Mouse (Mus musculus) kidney, embryonic 16.5 days (tissue): ENCODE results near the gene Dbh. TPM values are rescaled to one million over a fixed set of nuclear protein-coding genes. Genes with fewer than 3 reads are reported as not detected.

ENCODE experiments used
- ATAC-seq: fragments of 200-750 bp; cut with Nextera tagmentation; 2 replicates; pipeline ENCODE4 v1.8.0; 2017; ENCODE audit warnings: moderate TSS enrichment; ENCODE audit not compliant: low FRiP score, low TSS enrichment
- H3K27ac ChIP-seq: fragments of 300-500 bp; sonication (generic); 2 replicates; pipeline ENCODE4 v1.5.1; 2014; ENCODE audit warnings: low read length
- H3K27me3 ChIP-seq: fragments of 300-500 bp; sonication (generic); 2 replicates; pipeline ENCODE4 v1.6.1; 2014; ENCODE audit warnings: low read length, control low read depth, mixed read lengths; ENCODE audit not compliant: insufficient read depth
- H3K36me3 ChIP-seq: fragments of 300-500 bp; sonication (generic); 2 replicates; pipeline ENCODE4 v1.6.1; 2014; ENCODE audit warnings: low read length, control low read depth, mixed read lengths; ENCODE audit not compliant: insufficient read depth
- H3K4me1 ChIP-seq: fragments of 300-500 bp; sonication (generic); 2 replicates; pipeline ENCODE4 v1.6.1; 2014; ENCODE audit warnings: low read length, control low read depth, mixed read lengths; ENCODE audit not compliant: insufficient read depth
- H3K4me2 ChIP-seq: fragments of 300-500 bp; sonication (generic); replicated peaks from 2 replicates; pipeline ENCODE4 v1.6.1; 2014; ENCODE audit warnings: low read depth, low read length
- H3K4me3 ChIP-seq: fragments of 300-500 bp; sonication (generic); 2 replicates; pipeline ENCODE4 v1.5.1; 2014; ENCODE audit warnings: mild to moderate bottlenecking, low read length
- H3K9ac ChIP-seq: fragments of 300-500 bp; sonication (generic); replicated peaks from 2 replicates; pipeline ENCODE4 v1.6.1; 2014; ENCODE audit warnings: low read length
- H3K9me3 ChIP-seq: fragments of 300-500 bp; sonication (generic); 2 replicates; pipeline ENCODE4 v1.6.1; 2016; ENCODE audit warnings: low read length, control low read depth
- WGBS: fragments of 180-500 bp; shearing (Covaris S2); extraction: QIAGEN DNeasy Blood & Tissue Kit; methylation state at CpG from one replicate; pipeline ENCODE4 v1.1.7; 2014; 5-methylcytosine and 5-hydroxymethylcytosine counted together
- polyA plus RNA-seq: library from polyadenylated mRNA; unstranded; fragments of >200 nt; fragmentation: Nextera tagmentation; extraction: Ambion mirVana; gene quantifications from 2 replicates; pipeline ENCODE4 v1.2.1, GENCODE M21; 2015

The Dbh gene
- polyA plus RNA-seq, result 3.0 and 7.1 TPM in 2 replicates

DNA sequence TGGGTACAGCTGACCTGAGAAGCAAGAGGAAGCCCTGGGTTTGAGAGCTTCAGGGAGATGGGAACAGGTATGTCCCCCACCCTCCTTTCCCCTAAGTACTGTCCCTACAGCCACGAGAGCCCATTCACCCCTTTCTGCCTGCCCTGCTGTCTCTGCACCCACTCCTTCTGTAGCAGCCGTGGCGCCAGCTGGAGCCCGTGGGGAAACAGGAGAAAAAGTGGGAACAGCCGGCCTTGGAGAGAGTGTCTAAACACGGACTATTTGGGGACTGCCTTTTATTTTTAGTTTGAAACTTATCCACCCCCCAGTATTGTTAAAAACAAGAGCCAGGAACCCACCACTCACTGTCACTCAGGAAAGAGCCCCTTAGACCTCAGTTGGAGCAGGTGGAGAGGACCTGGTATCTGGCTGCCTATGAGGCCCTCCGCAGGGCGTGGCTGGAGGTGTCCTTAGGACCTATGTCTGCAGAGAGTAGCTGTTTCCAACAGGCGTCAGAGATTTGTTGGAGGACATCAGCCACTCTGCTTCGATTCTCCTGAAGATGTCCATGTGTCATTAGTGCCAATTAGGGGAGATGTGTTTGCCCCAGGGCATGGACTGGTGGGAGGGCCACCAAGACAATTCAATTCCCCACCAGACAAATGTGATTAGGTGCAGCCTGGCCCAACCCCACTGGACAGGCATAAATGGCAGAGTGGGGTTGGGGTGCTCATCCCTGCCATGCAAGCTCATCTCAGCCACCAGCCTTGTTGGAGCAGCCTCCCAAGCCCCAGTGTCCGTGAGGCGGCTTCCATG is at the start of gene Dbh:
Dbh (plus strand) TSS at position 438 of the 795 bp plus-strand sequence.
- Histone ChIP-seq H3K27ac (no peak within 1 kb of the TSS), H3K27me3 (no peaks in the 10 kb centered on the region), H3K4me1 (no peaks in the 10 kb centered on the region), H3K4me3 (no peak within 1 kb of the TSS), H3K9ac (no peak within 1 kb of the TSS), H3K4me2 (no peak within 1 kb of the TSS), H3K9me3 (no peaks in the 10 kb centered on the region), H3K36me3 (no peaks in the 10 kb centered on the region)
- WGBS, result 78% methylated on average over 12 of the region's 12 CpGs
- no peak for ATAC-seq

DNA sequence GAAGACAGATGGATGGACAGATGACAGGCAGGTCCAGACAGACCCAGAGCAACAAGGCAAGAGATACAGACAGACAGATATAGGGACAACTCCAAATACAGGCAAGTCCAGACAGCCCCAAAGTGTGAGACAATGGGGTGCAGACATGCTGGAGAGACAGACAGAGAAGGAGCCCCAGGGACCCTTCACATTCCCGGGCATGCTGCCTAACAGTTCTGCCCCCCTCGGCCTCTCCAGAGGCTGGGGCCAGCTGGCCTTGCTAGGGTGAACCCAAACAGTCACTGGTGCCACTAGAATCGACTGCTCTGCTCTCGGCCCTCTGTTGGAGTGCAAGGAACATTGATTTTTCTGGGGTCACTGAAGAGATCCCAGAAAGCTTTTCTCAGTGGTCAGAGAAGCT is 46.6 kb upstream of the Dbh start:
- 56% methylated on average over 4 of the region's 4 CpGs for WGBS
- ATAC-seq, result no peak

DNA sequence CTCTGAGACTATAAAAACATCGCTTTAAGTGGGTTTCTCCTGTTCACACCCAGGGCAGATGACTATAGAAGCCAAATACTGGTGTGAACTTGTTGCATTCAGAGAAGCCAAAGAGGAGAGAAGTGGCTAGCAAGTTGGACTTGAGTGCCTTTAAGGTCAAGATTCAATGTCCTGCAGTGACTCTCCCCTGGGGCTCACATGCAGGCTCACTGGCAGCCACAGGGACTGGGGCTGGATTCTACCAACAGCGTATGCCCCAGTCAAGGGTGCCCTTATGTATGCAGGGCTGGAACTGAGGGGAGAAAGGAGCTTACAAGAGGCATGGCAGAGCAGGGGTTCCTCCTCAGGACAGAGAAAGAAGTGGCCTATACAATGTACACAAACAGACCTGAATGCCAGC is 45.3 kb upstream of the Dbh start:
- Histone ChIP-seq H3K9me3 (no peaks in the 10 kb centered on the region), H3K27ac (no peak overlapping the region), H3K4me2 (no peak overlapping the region), H3K36me3 (no peaks in the 10 kb centered on the region), H3K4me1 (peaks cover 7% of the 10 kb centered on the region; the same call in 1 of the 2 replicates), H3K27me3 (no peaks in the 10 kb centered on the region), H3K9ac (no peak overlapping the region), H3K4me3 (no peak overlapping the region)
- 81% methylated on average over 2 of the region's 2 CpGs for WGBS
- no peak for ATAC-seq

More for the DNA sequence above, 46.6 kb upstream of the Dbh start:
- no peaks in the 10 kb centered on the region for H3K9me3 ChIP-seq
- no peak overlapping the region for H3K27ac ChIP-seq
- no peak overlapping the region for H3K4me3 ChIP-seq
- H3K27me3 ChIP-seq, result no peaks in the 10 kb centered on the region
- H3K4me1 ChIP-seq, result peaks cover 7% of the 10 kb centered on the region; the same call in 1 of the 2 replicates
- H3K36me3 ChIP-seq, result no peaks in the 10 kb centered on the region
- no peak overlapping the region for H3K9ac ChIP-seq
- no peak overlapping the region for H3K4me2 ChIP-seq

DNA sequence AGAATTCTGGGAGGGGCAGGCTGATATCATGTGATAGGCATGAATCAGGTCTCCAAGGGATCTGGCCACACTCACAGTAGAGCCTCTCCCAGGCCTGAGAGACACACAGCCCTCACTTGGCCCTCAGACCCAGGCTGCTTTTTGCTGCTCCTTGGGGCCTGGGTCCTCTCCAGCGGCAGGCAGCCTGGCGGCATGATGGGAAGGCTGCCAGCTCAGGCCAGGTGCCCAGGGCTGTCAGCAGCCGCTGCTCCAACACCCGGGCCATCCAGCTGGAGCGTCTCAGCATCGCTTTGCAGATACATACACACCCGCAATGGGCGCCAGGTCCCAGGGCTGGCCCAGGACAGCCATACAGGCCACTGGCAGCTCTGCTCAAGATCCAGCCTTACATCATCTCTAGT is 44.8 kb upstream of the Dbh start:
- no peaks in the 10 kb centered on the region for H3K27me3 ChIP-seq
- H3K9ac ChIP-seq, result no peak overlapping the region

DNA sequence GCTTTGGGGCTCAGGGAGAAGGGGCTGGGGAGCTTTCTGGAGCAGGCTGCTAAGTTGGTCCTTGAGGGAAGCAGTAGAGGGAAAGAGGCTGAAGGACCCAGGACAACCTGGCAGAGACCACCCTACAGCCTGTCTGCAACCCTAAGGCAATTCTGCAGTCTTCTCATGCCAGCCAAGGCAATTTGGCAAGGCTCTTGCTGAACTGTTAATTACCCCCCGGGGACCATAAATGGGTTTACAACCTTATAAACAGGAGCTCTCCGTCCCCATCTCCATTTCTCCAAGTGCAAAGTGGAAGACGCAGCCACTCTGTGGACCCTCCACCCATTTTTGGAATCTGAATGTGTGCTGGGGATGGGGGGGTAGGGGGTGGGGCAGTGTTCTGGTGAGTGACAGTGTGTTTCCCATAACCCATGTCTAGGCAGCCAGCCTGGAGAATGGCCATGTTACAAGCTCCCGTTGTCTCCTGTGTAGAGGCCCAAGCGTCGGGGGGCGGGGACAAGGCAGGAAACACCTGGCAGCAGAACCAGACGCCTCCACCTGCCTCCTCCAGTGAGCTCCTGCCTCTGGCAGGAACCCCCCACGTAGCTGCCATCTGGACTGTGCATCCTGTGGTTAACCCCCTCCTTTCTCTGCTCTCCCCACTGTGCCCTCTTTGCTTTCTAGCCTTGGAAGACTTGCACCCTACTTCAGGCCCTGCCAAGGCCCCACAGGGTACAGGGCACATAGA is 43.2 kb upstream of the Dbh start:
- Histone ChIP-seq H3K4me3 (no peak overlapping the region), H3K4me2 (no peak overlapping the region), H3K27me3 (no peaks in the 10 kb centered on the region), H3K9ac (no peak overlapping the region), H3K9me3 (no peaks in the 10 kb centered on the region), H3K4me1 (peaks cover 7% of the 10 kb centered on the region; the same call in 1 of the 2 replicates), H3K36me3 (no peaks in the 10 kb centered on the region), H3K27ac (no peak overlapping the region)
- 0 out of 2 replicates have a peak, but pooled peaks have one; percentile 49 for ATAC-seq
- 9% methylated on average over 9 of the region's 9 CpGs for WGBS

More for the DNA sequence above, 44.8 kb upstream of the Dbh start:
- no peak overlapping the region for H3K27ac ChIP-seq
- WGBS, result 78% methylated on average over 8 of the region's 8 CpGs
- no peaks in the 10 kb centered on the region for H3K36me3 ChIP-seq
- no peak overlapping the region for H3K4me3 ChIP-seq
- H3K4me2 ChIP-seq, result no peak overlapping the region
- ATAC-seq, result no peak
- peaks cover 7% of the 10 kb centered on the region; the same call in 1 of the 2 replicates for H3K4me1 ChIP-seq
- H3K9me3 ChIP-seq, result no peaks in the 10 kb centered on the region

DNA sequence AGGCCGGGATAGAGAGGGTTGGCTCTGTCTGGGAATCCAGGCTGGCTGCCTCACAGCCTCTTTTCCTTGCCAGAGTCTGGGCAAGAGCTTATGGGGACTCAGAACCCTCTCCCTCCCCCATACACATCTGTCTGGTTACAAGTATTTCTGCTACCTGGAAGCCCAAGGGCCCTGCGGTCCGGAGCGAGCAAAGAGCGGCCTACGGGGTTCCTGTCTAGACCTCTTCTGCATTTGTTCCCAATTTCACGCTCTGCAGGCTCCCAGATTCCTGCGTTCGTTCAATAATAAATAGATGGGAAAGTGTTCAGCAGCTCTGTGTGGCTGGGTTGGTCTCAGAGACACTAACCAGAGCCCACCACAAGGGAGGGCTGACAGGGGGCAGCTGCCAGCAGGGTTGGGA is 42.5 kb upstream of the Dbh start:
- H3K4me2 ChIP-seq, result no peak overlapping the region
- H3K4me1 ChIP-seq, result peaks cover 7% of the 10 kb centered on the region; the same call in 1 of the 2 replicates
- 55% methylated on average over 9 of the region's 9 CpGs for WGBS
- ATAC-seq, result no peak
- H3K4me3 ChIP-seq, result no peak overlapping the region
- no peaks in the 10 kb centered on the region for H3K36me3 ChIP-seq
- H3K27ac ChIP-seq, result no peak overlapping the region
- no peak overlapping the region for H3K9ac ChIP-seq
- H3K9me3 ChIP-seq, result no peaks in the 10 kb centered on the region
- no peaks in the 10 kb centered on the region for H3K27me3 ChIP-seq

DNA sequence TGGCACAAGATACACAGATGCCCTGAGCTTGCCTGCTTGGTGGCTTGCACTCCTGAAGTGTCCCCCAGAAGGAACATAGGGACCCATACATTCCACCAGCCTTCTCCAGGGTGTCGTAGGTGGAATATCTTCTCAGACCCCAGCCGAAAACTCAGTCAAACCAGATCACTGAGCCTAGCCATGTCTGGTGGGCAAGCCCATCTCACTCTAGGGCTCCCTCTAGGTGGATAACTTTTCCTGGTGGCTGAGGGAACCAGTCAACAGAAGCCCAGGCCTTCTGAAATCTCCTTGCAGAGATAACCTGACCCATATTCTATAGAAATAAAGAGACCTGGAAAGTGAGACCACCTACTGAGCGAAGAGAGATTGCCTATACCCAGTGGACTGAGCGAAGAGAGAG is 41.9 kb upstream of the Dbh start:
- Histone ChIP-seq H3K9ac (no peak overlapping the region), H3K4me1 (peaks cover 7% of the 10 kb centered on the region; the same call in 1 of the 2 replicates), H3K27ac (no peak overlapping the region), H3K4me2 (no peak overlapping the region), H3K9me3 (no peaks in the 10 kb centered on the region), H3K36me3 (no peaks in the 10 kb centered on the region), H3K27me3 (no peaks in the 10 kb centered on the region), H3K4me3 (no peak overlapping the region)
- ATAC-seq, result no peak
- 92% methylated on average over 4 of the region's 4 CpGs for WGBS

DNA sequence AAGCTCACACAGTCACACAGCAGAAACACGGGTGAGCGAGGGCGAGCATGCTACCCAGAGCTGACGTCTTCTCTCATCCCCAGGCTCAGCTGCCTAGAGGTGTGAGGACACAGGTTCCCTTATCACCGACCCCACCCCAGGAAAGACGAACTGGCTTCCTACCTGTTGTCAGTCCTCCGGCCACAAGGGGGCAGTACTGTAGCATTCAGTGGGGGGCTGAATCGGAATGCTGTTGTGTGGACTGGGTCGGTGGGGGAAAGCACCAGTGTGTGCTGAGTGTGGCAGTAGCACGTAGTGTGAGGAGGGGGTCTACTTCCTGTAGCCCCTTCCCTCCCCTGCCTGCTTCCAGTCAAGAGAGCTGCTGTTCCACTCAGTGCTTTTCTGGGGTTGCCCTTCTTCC is 39.1 kb upstream of the Dbh start:
- H3K36me3 ChIP-seq, result no peaks in the 10 kb centered on the region
- no peak overlapping the region for H3K27ac ChIP-seq
- H3K4me2 ChIP-seq, result no peak overlapping the region
- no peaks in the 10 kb centered on the region for H3K27me3 ChIP-seq
- WGBS, result 36% methylated on average over 10 of the region's 10 CpGs
- H3K4me3 ChIP-seq, result no peak overlapping the region
- ATAC-seq, result no peak
- no peak overlapping the region for H3K9ac ChIP-seq
- peaks cover 7% of the 10 kb centered on the region; the same call in 1 of the 2 replicates for H3K4me1 ChIP-seq
- no peaks in the 10 kb centered on the region for H3K9me3 ChIP-seq

DNA sequence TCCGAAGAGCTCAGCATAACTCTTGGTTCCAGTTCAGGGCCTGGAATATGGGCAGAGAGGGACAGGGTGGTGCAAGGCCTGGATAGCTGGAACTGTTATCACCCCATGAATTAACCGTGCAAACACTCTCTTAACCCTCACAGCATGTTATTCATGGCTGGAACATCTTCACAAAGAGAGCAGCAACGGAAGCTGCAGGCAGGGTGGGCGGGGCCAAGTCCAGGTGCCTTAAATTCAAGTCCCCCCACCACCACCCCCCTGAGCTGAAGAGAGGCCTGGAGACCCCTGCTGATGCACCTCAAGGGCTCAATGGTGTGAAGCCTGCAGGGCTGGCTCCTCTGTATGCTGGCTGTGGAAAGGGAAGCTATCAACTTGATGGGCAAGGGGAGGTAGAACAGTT is 38.5 kb upstream of the Dbh start:
- Histone ChIP-seq H3K4me1 (peaks cover 6% of the 10 kb centered on the region; the same call in 1 of the 2 replicates), H3K27me3 (no peaks in the 10 kb centered on the region), H3K4me2 (no peak overlapping the region), H3K27ac (no peak overlapping the region), H3K36me3 (no peaks in the 10 kb centered on the region), H3K9ac (no peak overlapping the region), H3K9me3 (no peaks in the 10 kb centered on the region), H3K4me3 (no peak overlapping the region)
- ATAC-seq, result no peak
- WGBS, result 56% methylated on average over 4 of the region's 4 CpGs

DNA sequence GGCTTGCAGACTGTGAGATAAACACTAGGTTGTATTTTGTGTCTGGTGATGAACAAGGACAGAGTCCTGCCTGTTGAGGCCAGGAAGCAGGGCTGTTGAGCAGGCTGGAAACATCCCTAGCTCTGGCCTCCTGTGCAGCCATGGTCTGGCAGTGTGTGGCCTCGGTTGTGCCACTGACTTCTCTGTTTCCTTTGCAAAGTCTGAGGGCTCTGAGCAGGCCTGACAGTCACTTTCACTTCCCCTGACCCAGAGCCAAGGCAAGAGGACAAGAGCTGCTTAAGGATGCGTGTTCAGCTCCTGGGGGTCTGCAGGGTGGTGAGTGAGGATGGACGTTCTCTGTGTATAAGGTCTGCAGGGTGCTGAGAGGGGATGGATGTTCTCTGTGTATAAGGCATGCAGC is 36.0 kb upstream of the Dbh start:
- no peaks in the 10 kb centered on the region for H3K9me3 ChIP-seq
- no peak overlapping the region for H3K27ac ChIP-seq
- WGBS, result 76% methylated on average over 3 of the region's 3 CpGs
- no peaks in the 10 kb centered on the region for H3K4me1 ChIP-seq
- H3K4me2 ChIP-seq, result no peak overlapping the region
- no peak overlapping the region for H3K4me3 ChIP-seq
- H3K27me3 ChIP-seq, result no peaks in the 10 kb centered on the region
- no peak overlapping the region for H3K9ac ChIP-seq
- no peaks in the 10 kb centered on the region for H3K36me3 ChIP-seq
- no peak for ATAC-seq
